Mouse (Mus musculus) stomach, postnatal 0 days (tissue): ENCODE results near the gene Fut1. TPM values are rescaled to one million over a fixed set of nuclear protein-coding genes. Genes with fewer than 3 reads are reported as not detected.

ENCODE experiments used
- ATAC-seq: fragments of 200-750 bp; cut with Nextera tagmentation; 2 replicates; pipeline ENCODE4 v1.8.0; 2017; ENCODE audit not compliant: low FRiP score, low TSS enrichment
- DNase-seq: peaks from one replicate; pipeline ENCODE4 v3.0.0-alpha.2; 2016; ENCODE audit warnings: low spot score
- H3K27ac ChIP-seq: fragments of 300-500 bp; sonication (generic); replicated peaks from 2 replicates; pipeline ENCODE4 v1.5.1; 2014; ENCODE audit warnings: mild to moderate bottlenecking, control low read depth
- H3K27me3 ChIP-seq: fragments of 300-500 bp; sonication (generic); 2 replicates; pipeline ENCODE4 v1.6.1; 2014; ENCODE audit warnings: low read length; ENCODE audit not compliant: control insufficient read depth, insufficient read depth
- H3K36me3 ChIP-seq: fragments of 300-500 bp; sonication (generic); 2 replicates; pipeline ENCODE4 v1.6.1; 2014; ENCODE audit warnings: low read length, mixed read lengths; ENCODE audit not compliant: control insufficient read depth, insufficient read depth
- H3K4me1 ChIP-seq: fragments of 300-500 bp; sonication (generic); replicated peaks from 2 replicates; pipeline ENCODE4 v1.6.1; 2014; ENCODE audit warnings: antibody characterized with exemption; ENCODE audit not compliant: control insufficient read depth, insufficient read depth
- H3K4me2 ChIP-seq: fragments of 300-500 bp; sonication (generic); replicated peaks from 2 replicates; pipeline ENCODE4 v1.6.1; 2014; ENCODE audit warnings: low read depth, mild to moderate bottlenecking, control low read depth, moderate library complexity
- H3K4me3 ChIP-seq: fragments of 300-500 bp; sonication (generic); 2 replicates; pipeline ENCODE4 v1.5.1; 2014; ENCODE audit warnings: low read depth, low read length, control low read depth
- H3K9ac ChIP-seq: fragments of 300-500 bp; sonication (generic); 2 replicates; pipeline ENCODE4 v1.6.1; 2014; ENCODE audit warnings: mild to moderate bottlenecking, low read length, control low read depth, mixed read lengths
- H3K9me3 ChIP-seq: fragments of 300-500 bp; sonication (generic); 2 replicates; pipeline ENCODE4 v1.6.1; 2016; ENCODE audit warnings: low read length; ENCODE audit not compliant: control insufficient read depth
- CTCF ChIP-seq: IDR thresholded peaks from 2 replicates; pipeline ENCODE4 v1.5.1; 2016; ENCODE audit warnings: antibody characterized with exemption, low read depth, mild to moderate bottlenecking, moderate library complexity
- EP300 ChIP-seq: optimal IDR thresholded peaks from 2 replicates; pipeline ENCODE3; 2016; ENCODE audit warnings: antibody characterized with exemption
- WGBS: fragments of 180-500 bp; shearing (Covaris S2); extraction: QIAGEN DNeasy Blood & Tissue Kit; methylation state at CpG from one replicate; pipeline ENCODE4 v1.1.7; 2014; 5-methylcytosine and 5-hydroxymethylcytosine counted together
- polyA plus RNA-seq: library from polyadenylated mRNA; unstranded; fragments of >200 nt; fragmentation: Nextera tagmentation; extraction: Ambion mirVana; gene quantifications from 2 replicates; pipeline ENCODE4 v1.2.1, GENCODE M21; 2015

Gene Fut1
- polyA plus RNA-seq, 1 experiment from 2014 or later: 1.8 TPM

GRCm38 (mm10) chr7:45634946-45635681 lies 18.0 kb downstream of the Fut1 start:
- Histone ChIP-seq H3K9ac (no peak overlapping the region), H3K4me2 (no peak overlapping the region), H3K27me3 (no peaks in the 10 kb centered on the region), H3K27ac (no peak overlapping the region), H3K36me3 (0 out of 2 replicates have a peak, but pooled peaks cover 2% of the 10 kb centered on the region), H3K4me3 (no peak overlapping the region), H3K9me3 (no peaks in the 10 kb centered on the region), H3K4me1 (peaks cover 5% of the 10 kb centered on the region; the same call in 1 of the 2 replicates)
- ATAC-seq (no peak), DNase-seq (no peak)
- WGBS: 88% methylated on average over 11 of the region's 11 CpGs
- TF ChIP-seq EP300 (no peak), CTCF (no peak)

- Histone ChIP-seq H3K36me3 (0 out of 2 replicates have a peak, but pooled peaks cover 2% of the 10 kb centered on the region), H3K9ac (no peak overlapping the region), H3K27ac (peak overlapping the region; percentile 18; the same call in 1 of the 2 replicates), H3K4me3 (no peak overlapping the region), H3K4me2 (no peak overlapping the region), H3K9me3 (no peaks in the 10 kb centered on the region), H3K4me1 (peaks cover 7% of the 10 kb centered on the region), H3K27me3 (no peaks in the 10 kb centered on the region)
- no peak for TF ChIP-seq EP300
- no peak for TF ChIP-seq CTCF
- no peak for ATAC-seq
- no peak for DNase-seq
- WGBS: 71% methylated on average over 15 of the region's 15 CpGs
Measured at GRCm38 (mm10) chr7:45635711-45636688, 18.9 kb downstream of the Fut1 start.

GRCm38 (mm10) chr7:45637710-45638109 lies 20.6 kb downstream of the Fut1 start:
- H3K36me3 ChIP-seq: 0 out of 2 replicates have a peak, but pooled peaks cover 2% of the 10 kb centered on the region
- H3K27ac ChIP-seq: no peak overlapping the region
- no peaks in the 10 kb centered on the region for H3K9me3 ChIP-seq
- H3K4me3 ChIP-seq: no peak overlapping the region
- peaks cover 16% of the 10 kb centered on the region for H3K4me1 ChIP-seq
- H3K9ac ChIP-seq: no peak overlapping the region
- WGBS: 91% methylated on average over 6 of the region's 6 CpGs
- H3K27me3 ChIP-seq: no peaks in the 10 kb centered on the region
- peak overlapping the region; percentile 47; the same call in 1 of the 2 replicates for H3K4me2 ChIP-seq
- ATAC-seq: no peak
- TF ChIP-seq CTCF: no peak
- no peak for TF ChIP-seq EP300
- no peak for DNase-seq

- Histone ChIP-seq H3K27ac (no peak overlapping the region), H3K9ac (0 out of 2 replicates have a peak overlapping the region, but pooled peaks have one; percentile 27), H3K9me3 (no peaks in the 10 kb centered on the region), H3K4me2 (peak overlapping the region; percentile 47), H3K4me3 (no peak overlapping the region), H3K4me1 (peaks cover 21% of the 10 kb centered on the region), H3K27me3 (no peaks in the 10 kb centered on the region), H3K36me3 (0 out of 2 replicates have a peak, but pooled peaks cover 2% of the 10 kb centered on the region)
- peak; percentile 95 for DNase-seq
- 21% methylated on average over 29 of the region's 29 CpGs for WGBS
- ATAC-seq: peak; percentile 87
- TF ChIP-seq EP300: no peak
- no peak for TF ChIP-seq CTCF
Measured at GRCm38 (mm10) chr7:45638623-45639401, 21.7 kb downstream of the Fut1 start.

GRCm38 (mm10) chr7:45639561-45640027 lies 22.5 kb downstream of the Fut1 start, which contains the start of gene Mamstr:
Gene Mamstr (plus strand): TSS chr7:45639977.
- peaks cover 21% of the 10 kb centered on the region for H3K4me1 ChIP-seq
- 0 out of 2 replicates have a peak, but pooled peaks cover 2% of the 10 kb centered on the region for H3K36me3 ChIP-seq
- no peak within 1 kb of the TSS for H3K4me2 ChIP-seq
- no peaks in the 10 kb centered on the region for H3K9me3 ChIP-seq
- whole genome bisulfite sequencing: 45% methylated on average over 19 of the region's 19 CpGs
- no peaks in the 10 kb centered on the region for H3K27me3 ChIP-seq
- TF ChIP-seq CTCF: no peak
- no peak for TF ChIP-seq EP300
- ATAC-seq: no peak
- peak within 1 kb of the TSS; percentile 8; the same call in 1 of the 2 replicates for H3K9ac ChIP-seq
- H3K27ac ChIP-seq: peak within 1 kb of the TSS; percentile 70; the same call in 1 of the 2 replicates
- no peak for DNase-seq
- H3K4me3 ChIP-seq: no peak within 1 kb of the TSS
